Mouse (Mus musculus) hindbrain, embryonic 15.5 days (tissue): ENCODE results near the gene Eid1. TPM values are rescaled to one million over a fixed set of nuclear protein-coding genes. Genes with fewer than 3 reads are reported as not detected.

Experiments
- ATAC-seq: fragments of 200-750 bp; cut with Nextera tagmentation; 2 replicates; pipeline ENCODE4 v1.8.0; 2017; ENCODE audit warnings: low read depth, moderate number of reproducible peaks, moderate TSS enrichment; ENCODE audit not compliant: low FRiP score
- H3K27ac ChIP-seq: fragments of 300-500 bp; sonication (generic); replicated peaks from 2 replicates; pipeline ENCODE4 v1.5.1; 2015; ENCODE audit warnings: mild to moderate bottlenecking, inconsistent platforms
- H3K27me3 ChIP-seq: fragments of 300-500 bp; sonication (generic); 2 replicates; pipeline ENCODE4 v1.6.1; 2015; ENCODE audit warnings: control low read depth, inconsistent platforms
- H3K36me3 ChIP-seq: fragments of 300-500 bp; sonication (generic); 2 replicates; pipeline ENCODE4 v1.6.1; 2015; ENCODE audit warnings: control low read depth, inconsistent platforms
- H3K4me1 ChIP-seq: fragments of 300-500 bp; sonication (generic); replicated peaks from 2 replicates; pipeline ENCODE4 v1.6.1; 2015; ENCODE audit warnings: control low read depth, inconsistent platforms
- H3K4me2 ChIP-seq: fragments of 300-500 bp; sonication (generic); 2 replicates; pipeline ENCODE4 v1.6.1; 2015; ENCODE audit warnings: moderate library complexity, mild to moderate bottlenecking, inconsistent platforms
- H3K4me3 ChIP-seq: fragments of 300-500 bp; sonication (generic); 2 replicates; pipeline ENCODE4 v1.5.1; 2015; ENCODE audit warnings: mild to moderate bottlenecking, inconsistent platforms
- H3K9ac ChIP-seq: fragments of 300-500 bp; sonication (generic); 2 replicates; pipeline ENCODE4 v1.6.1; 2015; ENCODE audit warnings: inconsistent platforms
- H3K9me3 ChIP-seq: fragments of 300-500 bp; sonication (generic); 2 replicates; pipeline ENCODE4 v1.6.1; 2016; ENCODE audit warnings: control low read depth, inconsistent platforms
- WGBS: fragments of 180-500 bp; shearing (Covaris S2); methylation state at CpG from one replicate; pipeline ENCODE4 v1.1.7; 2015; 5-methylcytosine and 5-hydroxymethylcytosine counted together
- polyA plus RNA-seq: library from polyadenylated mRNA; unstranded; fragments of >200 nt; fragmentation: Nextera tagmentation; extraction: Ambion mirVana; gene quantifications from 2 replicates; pipeline ENCODE4 v1.2.1, GENCODE M21; 2015

Gene Eid1
- polyA plus RNA-seq, 1 experiment from 2014 or later, result 409 TPM

DNA sequence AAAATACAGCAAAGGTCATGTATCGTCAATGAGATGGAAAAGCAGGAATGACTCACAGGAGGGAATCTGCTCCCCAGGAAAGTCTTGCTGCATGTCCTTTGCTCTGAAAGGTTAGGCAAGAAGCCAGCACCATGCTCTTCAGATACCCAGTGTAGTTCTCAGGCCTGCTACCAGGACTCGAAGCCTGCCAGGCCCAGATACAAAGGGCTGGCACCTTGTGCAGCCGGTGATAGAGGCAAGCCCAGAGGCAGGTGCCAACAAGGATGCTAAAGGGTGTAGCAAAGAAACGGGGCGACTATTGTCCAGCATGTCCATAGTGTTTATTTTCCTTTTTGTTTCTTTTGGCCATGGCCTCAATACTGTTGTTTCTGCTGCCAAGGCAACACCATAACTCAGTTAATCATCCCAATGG is 33.6 kb downstream of the Eid1 start:
- no peaks in the 10 kb centered on the region for H3K36me3 ChIP-seq
- H3K4me1 ChIP-seq, result peaks cover 3% of the 10 kb centered on the region; the same call in 1 of the 2 replicates
- no peak for ATAC-seq
- no peak overlapping the region for H3K27ac ChIP-seq
- no peak overlapping the region for H3K4me3 ChIP-seq
- no peak overlapping the region for H3K9ac ChIP-seq
- H3K27me3 ChIP-seq, result no peaks in the 10 kb centered on the region
- H3K4me2 ChIP-seq, result no peak overlapping the region
- H3K9me3 ChIP-seq, result no peaks in the 10 kb centered on the region
- 49% methylated on average over 5 of the region's 5 CpGs for WGBS

GRCm38 (mm10) chr2:125716599-125716998 is 43.7 kb downstream of the Eid1 start:
- no peaks in the 10 kb centered on the region for H3K36me3 ChIP-seq
- ATAC-seq, result no peak
- H3K4me1 ChIP-seq, result peaks cover 5% of the 10 kb centered on the region; the same call in 1 of the 2 replicates
- H3K27ac ChIP-seq, result no peak overlapping the region
- H3K4me2 ChIP-seq, result no peak overlapping the region
- no peaks in the 10 kb centered on the region for H3K9me3 ChIP-seq
- 86% methylated on average over 8 of the region's 8 CpGs for WGBS
- H3K9ac ChIP-seq, result no peak overlapping the region
- H3K27me3 ChIP-seq, result 0 out of 2 replicates have a peak, but pooled peaks cover 3% of the 10 kb centered on the region
- H3K4me3 ChIP-seq, result no peak overlapping the region

DNA sequence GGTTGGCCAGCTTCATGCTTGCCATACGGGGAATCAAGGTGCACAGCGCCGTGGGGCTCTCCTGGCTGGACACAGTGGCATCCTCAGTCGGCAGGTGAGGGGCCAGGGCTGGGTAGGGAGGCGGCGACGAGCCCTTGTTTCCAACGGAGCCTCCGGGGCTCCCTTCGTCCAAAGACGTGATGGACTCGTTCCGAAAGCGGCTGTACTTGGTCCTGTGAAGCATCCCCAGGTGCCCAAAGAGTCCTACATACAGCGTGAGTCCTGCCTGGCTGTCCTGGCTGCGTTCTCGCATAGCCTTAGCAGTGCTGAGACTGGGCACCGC is 50.2 kb downstream of the Eid1 start:
- H3K36me3 ChIP-seq, result no peaks in the 10 kb centered on the region
- peak overlapping the region; percentile 53 for H3K9ac ChIP-seq
- 0 out of 2 replicates have a peak, but pooled peaks cover 12% of the 10 kb centered on the region for H3K27me3 ChIP-seq
- peak overlapping the region; percentile 72; the same call in 1 of the 2 replicates for H3K27ac ChIP-seq
- peak overlapping the region; percentile 49 for H3K4me3 ChIP-seq
- peaks cover 27% of the 10 kb centered on the region for H3K4me1 ChIP-seq
- no peaks in the 10 kb centered on the region for H3K9me3 ChIP-seq
- WGBS, result 3% methylated on average over 18 of the region's 18 CpGs
- peak; percentile 19; the same call in 1 of the 2 replicates for ATAC-seq
- H3K4me2 ChIP-seq, result peak overlapping the region; percentile 95

DNA sequence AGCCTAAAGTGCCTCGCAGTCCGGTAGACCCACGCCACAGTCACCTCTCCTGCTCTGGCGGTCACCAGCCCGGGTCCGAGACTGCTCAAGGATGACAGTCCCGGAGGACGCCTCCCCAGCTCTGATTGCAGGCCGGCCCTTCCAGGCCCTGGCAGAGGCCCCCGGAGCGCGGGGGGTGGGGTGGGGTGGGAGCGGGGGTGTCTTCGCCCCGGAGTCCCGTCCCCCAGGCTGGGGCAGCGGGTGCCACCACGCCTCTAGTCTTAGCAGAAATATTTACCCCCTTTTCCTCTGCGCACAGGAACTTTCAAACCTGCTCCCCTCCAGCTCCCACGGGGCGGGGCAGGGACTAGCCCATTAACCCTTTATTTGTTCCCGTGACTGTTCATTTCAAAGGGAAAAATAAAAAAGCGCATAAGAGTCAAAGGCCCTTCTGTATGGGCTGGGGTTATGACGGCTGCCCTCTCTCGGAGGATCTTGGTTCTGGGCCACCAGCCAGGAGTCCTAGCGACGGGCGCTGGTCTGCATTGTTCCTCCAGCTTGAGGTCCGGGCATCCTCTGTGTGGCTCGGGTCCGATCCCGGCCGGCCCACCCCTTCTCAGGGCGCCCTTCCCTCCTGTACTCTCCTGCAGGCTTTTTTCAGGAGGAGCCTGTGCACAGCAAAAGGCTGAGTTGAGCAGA is 50.7 kb downstream of the Eid1 start:
- H3K4me2 ChIP-seq, result peak overlapping the region; percentile 95
- H3K9me3 ChIP-seq, result no peaks in the 10 kb centered on the region
- no peaks in the 10 kb centered on the region for H3K36me3 ChIP-seq
- peak overlapping the region; percentile 72 for H3K27ac ChIP-seq
- H3K4me1 ChIP-seq, result peaks cover 27% of the 10 kb centered on the region
- peak overlapping the region; percentile 49 for H3K4me3 ChIP-seq
- H3K27me3 ChIP-seq, result 0 out of 2 replicates have a peak, but pooled peaks cover 12% of the 10 kb centered on the region
- H3K9ac ChIP-seq, result peak overlapping the region; percentile 53
- peak; percentile 85 for ATAC-seq
- under 1% methylated on average over 34 of the region's 34 CpGs for WGBS

DNA sequence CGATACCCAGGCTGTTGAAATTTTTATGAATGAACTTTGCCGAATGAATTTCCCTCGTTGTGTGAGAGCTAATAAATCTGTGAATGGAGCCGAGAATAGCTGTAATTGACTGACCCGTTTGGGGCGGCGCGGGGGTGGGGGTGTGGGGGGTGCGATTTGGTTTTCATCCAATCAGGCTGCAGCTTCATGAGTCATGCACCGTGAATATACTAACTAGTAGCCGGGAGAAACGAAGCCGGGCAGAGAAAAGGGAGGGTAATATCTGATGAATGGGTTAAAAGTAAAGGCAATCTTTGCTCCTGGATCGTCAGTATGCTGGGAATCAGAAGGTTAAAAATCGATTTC is 51.2 kb downstream of the Eid1 start, which contains the start of gene Shc4:
TSS of gene Shc4 (minus strand) at position 63 of the 345 bp plus-strand sequence.
- Histone ChIP-seq H3K4me3 (peak within 1 kb of the TSS; percentile 49), H3K36me3 (no peaks in the 10 kb centered on the region), H3K27me3 (0 out of 2 replicates have a peak, but pooled peaks cover 12% of the 10 kb centered on the region), H3K27ac (peak within 1 kb of the TSS; percentile 72), H3K4me2 (peak within 1 kb of the TSS; percentile 95), H3K9ac (peak within 1 kb of the TSS; percentile 53), H3K4me1 (peaks cover 27% of the 10 kb centered on the region), H3K9me3 (no peaks in the 10 kb centered on the region)
- 0% methylated on average over 15 of the region's 15 CpGs for WGBS
- ATAC-seq, result peak; percentile 87

Other genes with a start within 250 kb of the Eid1 start
- gene Gm9913, start 168.0 kb upstream of the Eid1 start, polyA plus RNA-seq, result 0.13 and 0.16 TPM in 2 replicates
- 2.8 and 3.0 TPM in 2 replicates for gene Fbn1, start 165.1 kb upstream of the Eid1 start, polyA plus RNA-seq
- 3.1 TPM in 2 replicates for gene Cep152, start 48.0 kb upstream of the Eid1 start, polyA plus RNA-seq
- 3.8 and 4.4 TPM in 2 replicates for gene Shc4, start 51.1 kb downstream of the Eid1 start, polyA plus RNA-seq
- gene Secisbp2l, start 109.8 kb downstream of the Eid1 start, polyA plus RNA-seq, result 26.9 and 27.9 TPM in 2 replicates
- gene Galk2, start 186.0 kb downstream of the Eid1 start, polyA plus RNA-seq, result 29.2 and 30.1 TPM in 2 replicates
- 58.1 and 60.7 TPM in 2 replicates for gene Cops2, start 186.0 kb downstream of the Eid1 start, polyA plus RNA-seq